Mouse (Mus musculus) layer of hippocampus, postnatal 10 days (tissue): ENCODE measurements around the gene Pkhd1. TPM values are rescaled to one million over a fixed set of nuclear protein-coding genes. Genes with fewer than 3 reads are reported as not detected.

Experiments used
- DNase-seq, 2 experiments: peaks; one replicate each; pipeline ENCODE4 v3.0.0; 2021; ENCODE audit warnings: low spot score in 2 of 2
- long read RNA-seq: library from polyadenylated mRNA; stranded (forward); transcript quantifications from one replicate; pipeline ENCODE4 v2.0.0, GENCODE M21; 2023
- total RNA-seq, 2 experiments: library from RNA; stranded (reverse); gene quantifications; 2 replicates each; pipeline ENCODE4 v1.2.3; 2021

Gene Pkhd1
- under 1 TPM; 0.07 to 0.23 TPM for total RNA-seq
- long read RNA-seq: 0 reads

DNA sequence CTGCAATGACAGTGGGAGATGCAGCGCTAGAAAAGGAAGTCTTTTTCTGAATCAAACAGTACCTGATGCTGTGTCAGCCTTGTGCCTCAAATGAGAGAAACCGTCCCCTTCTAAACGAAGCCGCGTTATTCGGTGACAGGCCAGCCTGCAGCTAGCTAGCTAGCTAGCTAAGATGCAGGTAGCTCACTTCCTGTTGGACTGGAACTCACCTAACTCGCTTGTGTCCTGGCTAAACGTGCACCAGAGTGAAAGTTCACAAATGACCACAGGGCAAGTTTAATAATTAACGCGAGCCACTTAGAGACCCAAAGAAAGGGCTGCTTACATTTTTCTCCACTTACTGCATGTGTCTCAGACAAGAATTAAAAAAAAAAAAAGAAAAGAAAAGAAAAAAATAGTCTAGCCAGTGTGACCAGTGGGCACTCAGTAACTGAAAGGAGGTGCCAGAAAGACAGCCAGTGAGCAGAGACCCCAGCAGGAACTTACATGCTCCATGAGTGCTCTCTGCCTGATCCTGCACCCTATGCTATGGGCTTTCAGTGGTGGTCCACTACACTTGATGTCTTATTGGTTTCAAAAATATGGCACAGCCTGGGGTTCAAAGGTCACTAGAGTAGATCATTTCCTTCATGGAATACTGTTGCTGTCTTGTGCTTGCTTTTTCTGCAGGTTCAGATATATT is at the start of gene Pkhd1:
TSS of gene Pkhd1 (minus strand) at position 216 of the 682 bp plus-strand sequence.
- no peak for DNase-seq

DNA sequence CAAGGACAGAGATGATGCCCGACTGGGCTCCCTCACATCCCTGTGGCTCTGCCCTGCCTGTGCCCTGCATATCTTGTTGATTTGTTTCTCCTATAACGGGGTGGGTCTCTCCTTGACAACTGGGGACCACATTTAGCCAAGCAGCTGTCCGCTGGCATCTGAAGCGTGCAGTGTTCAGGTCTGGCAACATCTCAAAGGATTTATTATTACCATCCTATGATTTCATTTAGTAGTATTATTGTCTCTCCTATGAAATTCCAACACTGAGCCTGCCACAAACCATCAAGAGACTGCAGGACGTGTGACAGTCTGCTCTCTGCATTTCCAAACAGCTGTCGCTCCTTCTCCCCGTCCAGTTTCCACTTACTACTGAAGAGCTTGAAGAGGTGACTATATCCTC is 49.7 kb upstream of the Pkhd1 start:
- DNase-seq: no peak

DNA sequence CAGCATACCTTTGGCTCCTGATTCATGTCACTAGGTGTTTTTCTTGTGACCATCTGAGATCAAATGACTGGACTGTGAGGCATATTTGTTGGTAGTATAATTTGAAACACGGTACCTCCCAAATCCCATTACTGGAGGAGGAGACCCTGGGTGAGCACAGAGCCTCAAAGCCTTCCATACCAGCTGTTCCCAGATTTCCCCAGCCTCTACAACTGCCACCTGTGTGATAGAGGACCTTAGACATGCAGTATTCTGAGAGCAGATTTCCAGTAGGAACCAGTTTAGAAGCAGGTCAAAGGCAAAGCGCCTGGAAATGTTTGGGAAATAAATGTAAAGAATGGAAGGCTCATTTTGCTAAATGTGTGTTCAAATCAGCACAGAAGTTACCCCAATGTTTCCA is 48.4 kb upstream of the Pkhd1 start:
- no peak for DNase-seq

DNA sequence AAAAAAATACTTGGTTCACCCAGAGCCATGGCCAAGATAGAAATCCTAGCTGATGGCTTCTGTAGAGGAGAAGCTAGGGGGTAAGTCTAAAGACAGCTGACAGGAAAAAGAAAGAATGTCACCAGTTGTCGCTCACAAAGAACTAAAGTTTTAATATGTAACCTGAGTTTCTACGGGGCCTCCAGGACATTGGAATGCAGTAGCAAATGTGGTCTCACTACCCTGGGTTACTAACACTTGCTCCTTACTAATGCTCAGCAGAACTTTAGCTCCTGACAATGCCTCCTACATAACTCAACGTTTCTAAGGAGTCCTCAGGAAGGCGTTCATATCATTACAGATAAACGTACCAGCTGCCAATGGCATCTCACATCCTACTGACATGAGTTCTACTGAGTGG is 37.2 kb upstream of the Pkhd1 start:
- DNase-seq: no peak

DNA sequence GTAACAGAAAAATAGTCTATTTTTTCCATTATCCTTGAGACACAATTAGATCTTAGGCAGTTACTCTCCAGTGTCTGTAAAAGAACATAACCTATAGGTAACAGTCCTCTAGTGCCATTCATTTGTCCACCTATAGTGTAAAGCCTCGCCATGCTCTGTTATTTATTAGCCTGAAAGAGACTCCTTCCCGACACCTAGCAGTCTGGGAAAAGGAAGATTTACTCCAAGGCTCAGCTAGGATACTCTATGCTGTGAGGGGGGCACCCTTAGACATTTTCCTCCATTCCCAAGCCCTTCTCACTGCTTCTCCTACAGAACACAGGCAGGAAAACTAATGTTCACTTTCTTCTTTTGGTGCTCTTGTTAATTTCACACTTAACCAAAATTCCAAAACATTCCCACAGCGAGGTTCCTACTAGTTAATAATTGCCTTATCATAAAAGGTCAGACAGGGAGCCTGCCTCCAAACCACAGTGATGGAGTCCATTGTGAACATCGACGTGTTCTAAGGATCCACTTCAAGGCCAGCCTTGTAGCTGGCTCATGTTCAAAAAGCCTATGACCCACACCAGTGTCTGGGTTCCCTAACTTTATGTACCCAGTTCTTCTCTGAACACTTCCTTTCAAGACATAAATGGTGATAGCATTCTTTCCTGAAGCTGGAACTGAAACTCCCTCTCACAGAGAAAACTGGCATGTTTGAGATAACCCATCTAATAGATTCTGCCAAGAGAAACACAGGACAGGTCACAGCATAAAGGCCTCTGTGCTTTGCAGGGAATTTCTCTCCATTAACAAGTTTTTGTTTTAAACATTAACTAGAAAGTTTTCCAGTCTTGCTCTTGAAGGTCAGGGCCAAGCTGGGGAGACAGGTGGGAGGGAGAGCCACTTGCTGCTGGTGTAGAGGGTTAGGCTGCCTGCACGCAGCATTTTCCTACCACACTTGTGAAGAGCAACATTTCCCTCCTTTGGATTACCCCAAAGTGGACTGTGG is 35.9 kb upstream of the Pkhd1 start:
- no peak for DNase-seq

DNA sequence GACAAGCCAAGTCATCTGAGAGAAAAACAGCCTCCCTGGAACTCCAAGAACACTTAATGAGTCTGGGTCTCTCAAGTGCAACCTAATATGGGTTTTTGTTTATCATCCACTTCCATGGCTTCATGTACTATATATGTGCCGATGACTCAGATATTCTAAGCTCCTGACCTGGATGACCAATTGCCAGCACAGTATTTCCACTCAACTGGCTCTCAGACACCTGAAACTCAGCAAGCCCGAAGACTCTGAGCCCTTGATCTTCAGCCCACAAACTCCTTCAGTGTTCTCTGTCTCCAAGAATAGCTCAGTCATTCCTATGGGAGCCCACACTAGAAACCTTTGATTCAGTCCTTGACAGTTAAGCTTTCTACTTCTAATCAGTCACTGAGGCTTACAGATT is 17.0 kb upstream of the Pkhd1 start:
- DNase-seq: no peak

DNA sequence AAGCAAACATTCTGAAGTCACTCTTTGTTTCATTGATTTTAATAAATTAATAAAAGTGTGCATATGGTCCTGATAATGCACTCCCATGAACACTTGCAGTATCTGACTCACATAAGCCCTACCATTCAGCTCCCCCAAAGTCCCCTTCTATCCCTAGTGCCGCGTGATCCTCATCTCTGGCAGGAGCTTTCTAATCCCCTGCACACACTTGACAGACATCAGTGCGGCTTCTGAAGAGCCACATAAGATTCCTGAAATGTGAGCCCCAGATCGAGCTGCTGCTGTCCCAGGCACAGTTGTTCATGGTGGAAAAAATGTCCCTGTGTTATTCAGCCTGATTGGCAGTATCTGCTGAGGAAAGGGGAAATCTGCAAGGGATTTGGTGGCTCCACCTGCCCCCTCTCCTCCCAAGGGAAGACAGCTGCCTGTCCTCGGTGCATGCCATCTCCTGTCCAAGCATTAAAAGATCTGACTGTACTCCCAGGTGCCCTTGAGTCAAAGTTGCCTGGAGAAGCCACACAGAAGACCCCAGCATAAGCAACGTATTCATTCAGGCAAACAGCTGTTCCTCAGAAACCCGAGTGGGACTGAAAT is 15.5 kb upstream of the Pkhd1 start:
- DNase-seq: no peak

DNA sequence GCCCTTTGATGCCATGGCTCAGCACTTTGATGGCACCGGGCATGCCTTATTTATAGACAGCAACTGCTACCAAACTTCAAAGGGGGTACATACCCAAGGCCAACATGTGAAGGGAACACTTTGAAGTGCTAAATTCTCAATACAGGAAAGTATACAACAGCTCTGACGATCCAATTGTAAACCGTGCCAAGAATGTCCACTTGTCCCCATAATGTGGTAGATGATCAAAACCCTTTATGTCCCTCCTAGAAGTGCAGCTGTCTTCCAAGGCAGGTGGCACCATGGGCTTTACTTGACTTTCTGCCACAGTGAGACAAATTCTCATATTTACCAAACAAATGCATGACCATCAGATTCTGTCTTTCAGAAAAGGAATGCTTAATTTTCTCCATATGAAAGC is 6.7 kb upstream of the Pkhd1 start:
- no peak for DNase-seq

DNA sequence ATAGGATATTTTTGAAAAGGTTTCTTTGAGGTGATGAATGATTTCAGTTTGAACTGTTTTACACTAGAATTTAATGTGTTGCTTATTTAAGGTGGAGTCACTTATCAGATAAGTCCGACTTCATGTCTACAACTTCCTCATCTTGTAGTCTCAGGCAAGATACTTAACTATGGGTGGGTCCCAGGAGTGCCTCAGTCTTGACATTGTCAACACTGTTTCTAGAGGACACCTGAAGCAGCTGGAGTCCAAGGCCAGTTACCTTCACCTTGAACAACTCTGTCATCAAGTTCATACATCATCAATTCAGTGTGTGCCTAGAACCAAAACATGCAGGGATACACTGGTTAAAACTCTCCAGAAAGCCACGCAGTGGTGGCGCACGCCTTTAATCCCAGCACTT is 5.5 kb upstream of the Pkhd1 start:
- no peak for DNase-seq

DNA sequence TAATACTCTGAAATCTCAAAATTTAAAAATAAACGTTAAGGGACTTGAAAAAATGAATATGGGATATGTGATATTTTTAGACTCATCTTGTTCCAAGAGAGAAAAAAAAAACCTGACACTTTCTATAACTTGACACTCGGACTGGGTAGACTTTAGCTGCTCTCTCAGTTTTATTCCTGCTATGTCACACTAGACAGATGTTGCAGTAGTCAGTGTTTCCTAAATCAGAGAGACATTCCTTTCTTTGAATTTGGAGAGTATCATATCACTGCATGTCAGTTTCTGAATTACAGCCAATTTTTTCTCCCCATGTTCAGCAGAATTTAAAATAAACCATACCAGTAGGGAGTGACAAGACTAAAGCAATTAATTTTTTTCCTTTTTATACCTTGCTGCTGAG is 2.7 kb upstream of the Pkhd1 start:
- DNase-seq: no peak

DNA sequence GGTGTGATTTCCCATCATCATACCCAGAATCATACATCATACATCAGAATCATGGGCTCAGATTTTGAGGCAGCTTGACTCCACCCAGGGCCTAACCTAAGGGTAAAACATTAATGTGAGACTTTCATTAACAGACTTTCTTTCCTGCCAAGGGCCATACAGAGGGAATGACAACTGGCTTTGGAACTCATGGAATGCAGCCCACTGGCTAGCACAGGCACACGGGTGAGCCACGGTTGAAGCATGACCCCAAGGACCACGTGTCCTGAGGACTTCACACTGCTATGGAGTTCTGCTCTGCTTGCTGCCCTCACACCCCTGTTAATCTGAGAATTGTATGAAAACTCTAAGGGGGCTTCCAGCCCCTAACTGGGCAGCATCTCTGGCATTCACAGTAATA is 1.5 kb upstream of the Pkhd1 start:
- no peak for DNase-seq

DNA sequence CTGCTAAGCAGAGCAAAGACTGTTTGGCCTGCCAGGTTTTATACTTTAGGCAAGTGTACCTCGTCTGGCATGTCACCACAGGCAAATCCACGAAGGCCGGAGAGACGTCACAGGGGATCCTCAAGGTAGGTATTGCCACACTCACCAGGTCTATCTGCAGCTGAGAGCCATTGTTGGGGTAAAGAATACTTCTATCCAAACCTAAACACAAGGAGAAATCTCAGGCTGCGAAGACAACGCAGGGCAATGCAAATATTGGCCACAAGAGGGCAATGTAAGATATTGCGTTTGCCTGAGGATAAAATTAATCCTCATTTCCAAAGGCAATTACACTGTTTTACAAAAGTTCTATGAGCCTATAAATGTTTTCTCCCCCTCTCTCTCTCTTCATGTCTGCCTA is 5.2 kb downstream of the Pkhd1 start:
- peak; percentile 68 to 69 for DNase-seq

DNA sequence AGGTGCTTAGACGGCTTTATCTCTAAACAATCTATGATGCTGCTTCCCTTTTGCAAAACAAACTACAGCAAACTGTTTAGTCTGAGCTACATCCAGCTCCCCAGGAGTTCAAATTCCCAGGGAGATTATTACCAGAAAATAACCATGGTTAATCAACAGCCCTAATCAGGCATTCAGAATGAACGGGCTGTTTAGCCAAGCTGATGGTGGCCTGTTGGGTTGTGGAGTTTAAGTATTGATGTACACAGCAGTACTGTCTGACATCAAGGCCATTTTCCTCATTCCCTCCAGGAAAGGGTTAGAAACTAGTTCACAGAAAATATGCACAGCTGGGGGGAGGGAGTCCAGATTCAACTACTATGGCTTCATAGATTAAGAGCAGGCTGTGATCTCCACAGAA is 12.4 kb downstream of the Pkhd1 start:
- DNase-seq: no peak

DNA sequence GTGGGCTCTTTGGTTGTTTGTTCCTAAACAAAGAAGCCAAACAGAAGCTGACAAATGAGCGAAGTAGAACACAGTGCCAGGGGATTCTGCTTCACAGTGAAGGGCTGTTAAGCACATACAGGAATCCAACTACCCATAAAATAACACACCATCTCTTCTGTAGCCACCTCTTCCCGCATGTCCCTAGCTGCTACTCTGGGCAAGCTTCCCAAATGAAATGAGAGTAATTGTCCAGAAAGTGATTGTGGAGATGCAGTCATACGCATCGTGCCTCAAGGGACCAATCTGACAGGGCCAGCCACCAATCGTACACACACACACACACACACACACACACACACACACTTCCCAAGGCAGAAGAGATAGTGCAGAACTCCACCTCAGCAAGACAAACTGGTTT is 27.4 kb downstream of the Pkhd1 start:
- no peak for DNase-seq

DNA sequence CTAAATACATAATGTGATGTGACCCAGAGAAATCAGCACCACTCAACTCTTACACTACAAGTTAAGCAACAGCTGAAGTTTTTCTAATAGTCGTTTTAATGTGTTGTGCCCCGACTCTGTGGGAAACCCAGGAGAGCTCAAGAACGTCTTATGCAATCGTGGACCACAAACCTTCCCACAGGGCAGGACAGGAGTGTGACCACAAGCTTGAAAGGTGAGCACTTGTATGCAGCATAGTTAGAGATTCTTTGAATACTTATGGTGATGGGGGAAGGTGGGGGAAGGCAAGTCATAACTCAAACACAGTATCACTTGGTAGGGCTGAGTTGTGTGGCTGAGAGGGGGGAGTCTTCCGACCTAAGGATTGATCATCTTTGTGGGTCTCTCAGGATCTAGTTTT is 46.4 kb downstream of the Pkhd1 start:
- DNase-seq: no peak

DNA sequence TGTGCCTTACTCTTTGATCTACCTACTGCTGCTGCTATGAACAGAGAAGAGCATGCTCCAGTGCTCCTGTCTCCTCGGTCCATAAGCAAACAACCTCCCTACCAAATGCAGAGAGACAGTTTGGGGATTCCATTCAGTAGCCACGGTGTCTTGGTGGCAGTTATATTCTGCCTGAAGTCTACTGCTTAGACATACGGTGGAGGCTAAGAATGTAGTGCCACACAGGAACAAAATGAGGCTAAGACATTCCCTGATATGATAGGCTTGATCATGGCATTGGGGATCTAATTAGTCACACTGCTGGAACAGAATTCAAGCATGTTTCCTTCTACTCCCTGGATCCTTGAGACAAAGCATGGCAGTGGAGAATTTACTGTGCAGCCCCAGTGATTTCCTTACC is 48.4 kb downstream of the Pkhd1 start:
- no peak for DNase-seq

DNA sequence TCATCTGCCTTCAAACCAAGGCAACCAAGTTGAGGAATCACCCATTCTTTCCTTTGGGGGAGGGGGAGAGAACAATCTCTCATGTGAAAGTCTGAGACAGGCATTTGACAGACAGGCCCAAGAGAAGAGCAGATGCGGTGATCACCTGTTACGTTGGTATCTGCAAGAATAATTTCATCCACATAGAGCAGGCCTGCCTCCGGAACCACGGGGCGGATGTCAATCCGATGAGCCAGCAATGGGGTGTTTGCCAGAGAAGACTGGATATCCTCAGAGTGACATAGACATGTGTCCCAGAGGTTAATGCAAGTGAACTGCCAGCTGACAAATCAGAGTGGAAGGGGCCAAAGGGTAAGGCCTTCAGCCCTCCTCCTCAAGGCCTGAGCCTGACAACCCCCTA is 59.4 kb downstream of the Pkhd1 start:
- no peak for DNase-seq

DNA sequence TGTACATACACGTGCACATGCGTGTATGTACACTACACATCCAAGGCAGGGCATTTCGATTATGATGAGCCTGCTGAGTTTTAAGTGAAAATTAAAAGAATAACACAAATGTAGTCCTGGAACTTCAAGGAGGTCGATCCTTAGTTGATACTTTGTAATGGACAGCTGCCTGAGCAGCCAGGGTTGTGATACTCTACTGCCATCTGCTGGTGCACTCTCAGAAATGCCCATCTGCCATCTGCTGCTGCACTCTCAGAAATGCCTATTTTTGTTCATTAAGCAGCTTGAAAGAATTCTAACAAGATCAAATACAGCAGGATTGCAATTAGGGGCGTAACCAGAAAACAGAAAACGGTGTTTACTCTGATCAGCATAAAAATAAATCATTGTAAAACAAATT is 63.5 kb downstream of the Pkhd1 start:
- DNase-seq: peak; percentile 55 to 69

DNA sequence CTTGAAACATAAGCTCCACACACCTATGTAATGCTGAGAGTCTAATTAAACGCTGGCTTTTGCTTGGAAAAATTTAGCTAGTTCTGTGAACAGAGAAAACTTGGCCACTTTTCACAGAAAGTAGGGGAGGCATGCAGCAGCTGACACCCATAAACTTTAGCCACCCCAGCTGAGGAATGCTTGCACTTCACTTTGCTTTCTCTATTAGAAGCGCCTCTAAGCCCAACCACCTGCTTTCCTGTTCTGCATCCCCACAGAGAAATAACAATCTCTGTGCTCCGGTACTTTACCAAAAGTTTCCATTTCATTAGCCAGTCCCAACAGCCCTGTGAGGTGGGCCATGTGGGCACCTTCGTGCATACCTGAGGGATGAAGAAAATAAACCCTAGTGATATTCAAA is 66.5 kb downstream of the Pkhd1 start:
- no peak for DNase-seq

DNA sequence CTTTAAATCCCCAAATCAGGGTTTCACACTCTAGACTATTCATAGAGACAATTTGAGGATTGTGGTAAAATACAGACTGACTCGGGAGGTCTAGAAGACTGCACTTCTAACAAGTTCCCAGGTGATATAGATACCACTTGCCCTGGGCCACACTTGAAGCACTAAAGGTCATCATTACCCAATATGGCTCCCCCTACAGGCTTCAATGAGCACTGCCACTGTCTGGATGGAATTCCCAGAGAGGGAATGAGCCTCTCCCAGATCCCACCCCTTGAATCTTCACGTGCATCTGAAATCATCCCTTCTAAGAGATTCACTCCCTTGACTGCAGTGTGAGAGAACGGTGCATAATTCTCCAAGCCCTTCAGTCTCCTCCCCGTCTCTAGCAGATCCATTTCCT is 73.3 kb downstream of the Pkhd1 start:
- no peak for DNase-seq

DNA sequence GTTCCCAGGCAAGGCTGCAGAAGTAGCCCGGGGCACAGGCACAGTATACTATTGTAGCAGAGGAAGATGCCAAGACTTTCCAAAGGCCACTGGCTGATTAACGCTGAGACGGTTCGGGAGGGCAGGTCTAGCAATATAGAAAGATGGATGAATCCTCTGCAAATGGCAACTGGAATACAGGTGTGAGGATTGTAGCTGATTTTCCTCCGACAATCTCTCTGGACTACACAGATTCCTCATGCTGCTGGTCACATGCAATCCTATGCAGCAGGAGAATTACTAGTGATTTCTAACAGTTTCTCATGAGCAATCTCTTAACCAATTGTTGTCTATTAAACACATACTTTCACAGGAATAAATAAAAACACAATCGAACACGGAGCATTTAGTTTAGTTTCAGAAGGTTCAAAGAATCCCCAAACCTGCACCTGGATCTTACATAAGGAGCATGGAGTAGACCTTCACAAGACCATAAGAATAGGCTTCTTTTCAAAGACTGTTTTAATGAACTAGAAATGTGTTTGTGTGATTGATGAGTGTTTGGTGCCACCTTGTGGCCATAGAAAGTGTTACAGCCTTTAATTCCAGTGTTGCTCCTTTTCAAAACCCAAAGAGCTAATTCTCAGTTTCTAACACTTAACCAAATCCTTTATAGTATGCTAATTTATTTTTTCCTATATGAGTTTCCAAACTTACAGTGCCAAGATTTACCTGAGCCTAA is 104.3 kb downstream of the Pkhd1 start:
- DNase-seq: peak; percentile 69 to 82

DNA sequence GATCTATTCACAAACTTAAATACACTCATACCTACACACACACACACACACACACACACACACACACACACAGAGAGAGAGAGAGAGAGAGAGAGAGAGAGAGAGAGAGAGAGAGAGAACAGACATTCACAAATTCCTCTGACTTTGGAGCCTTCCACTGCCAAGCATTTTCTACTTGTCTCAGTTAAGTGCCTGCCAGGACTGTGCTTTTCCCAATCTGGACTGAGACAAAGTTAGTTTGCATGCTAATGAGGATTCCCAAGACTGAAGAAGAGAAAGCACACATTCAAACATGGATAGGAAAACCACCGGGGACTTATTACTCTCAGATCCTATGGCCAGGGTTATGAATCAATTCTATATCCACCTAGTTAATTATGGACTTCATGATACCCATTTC is 118.9 kb downstream of the Pkhd1 start:
- no peak for DNase-seq
